Mouse (Mus musculus) right cerebral cortex, postnatal 4 days (tissue): ENCODE data around the gene 1110002E22Rik.
A peak's percentile ranks its signal among the peaks of the same experiment; 100 is the strongest.

Experiments
- DNase-seq: peaks from one replicate; pipeline ENCODE4 v3.0.0-alpha.2; 2022

Gene 1110002E22Rik

DNA sequence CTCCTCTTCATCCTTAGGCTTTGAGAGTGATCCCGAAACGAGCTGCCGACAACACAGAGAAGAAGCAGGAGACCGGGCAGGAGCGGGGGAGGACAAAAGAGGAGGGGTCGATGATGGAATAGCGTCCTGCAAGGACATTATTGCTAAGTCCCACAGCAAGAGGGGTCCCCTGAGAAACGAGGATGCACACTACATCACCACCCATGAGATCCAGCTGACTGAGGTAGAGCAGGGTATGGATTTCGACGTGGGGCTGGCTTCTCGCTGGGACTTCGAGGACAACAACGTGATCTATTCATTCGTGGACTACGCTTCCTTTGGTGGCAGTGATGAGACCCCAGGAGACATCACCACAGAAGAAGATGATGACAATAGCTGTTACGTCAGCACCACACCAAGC lies 1.1 kb downstream of the 1110002E22Rik start:
- no peak for DNase-seq

DNA sequence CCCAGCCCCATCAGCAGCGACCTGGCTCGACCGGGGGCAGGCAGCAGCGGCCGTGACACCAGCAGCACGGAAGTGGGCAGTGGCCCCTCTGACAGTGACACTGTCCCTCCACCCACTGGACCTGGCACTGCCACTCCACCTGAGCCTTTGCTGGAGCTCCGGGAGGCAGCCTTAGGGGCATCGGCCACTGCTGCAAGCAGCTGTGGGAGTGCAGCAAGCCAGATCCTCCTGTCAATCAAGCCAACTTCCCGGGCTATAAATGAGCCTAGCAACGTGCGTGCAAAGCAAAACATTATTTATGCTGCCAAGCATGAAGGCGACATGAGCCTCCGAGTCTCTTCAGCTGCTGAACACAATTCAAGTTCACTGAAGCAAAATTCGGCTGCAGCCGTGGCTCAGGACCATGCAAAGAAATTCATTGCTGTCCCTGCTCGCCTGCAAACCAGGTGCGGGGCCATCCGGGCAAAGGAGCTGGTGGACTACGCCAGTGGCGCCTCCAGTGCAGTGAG lies 1.6 kb downstream of the 1110002E22Rik start:
- no peak for DNase-seq

DNA sequence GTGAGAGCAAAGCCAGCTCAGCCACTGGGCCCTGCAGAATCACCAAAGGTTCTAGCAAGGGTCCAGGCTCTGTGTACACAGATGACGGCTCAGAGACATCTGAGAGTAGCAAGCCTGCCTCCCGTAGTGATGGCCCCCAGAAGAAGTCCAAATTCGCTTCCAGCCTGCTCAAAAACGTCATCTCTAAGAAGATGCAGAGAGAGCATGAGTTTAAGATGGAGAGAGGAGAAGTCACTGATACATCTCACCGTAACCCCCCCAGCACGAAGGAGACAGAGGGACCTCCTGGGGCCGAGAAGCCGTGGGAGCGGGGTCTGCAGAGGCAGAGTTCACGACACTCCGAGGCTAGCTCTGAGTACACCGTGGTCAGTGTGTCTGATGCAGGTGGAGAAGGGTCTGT lies 2.4 kb downstream of the 1110002E22Rik start, which contains the start of gene Gm5105:
Gene Gm5105, minus strand, starts transcription at position 101 of the 400 bp plus-strand sequence.
- no peak for DNase-seq

DNA sequence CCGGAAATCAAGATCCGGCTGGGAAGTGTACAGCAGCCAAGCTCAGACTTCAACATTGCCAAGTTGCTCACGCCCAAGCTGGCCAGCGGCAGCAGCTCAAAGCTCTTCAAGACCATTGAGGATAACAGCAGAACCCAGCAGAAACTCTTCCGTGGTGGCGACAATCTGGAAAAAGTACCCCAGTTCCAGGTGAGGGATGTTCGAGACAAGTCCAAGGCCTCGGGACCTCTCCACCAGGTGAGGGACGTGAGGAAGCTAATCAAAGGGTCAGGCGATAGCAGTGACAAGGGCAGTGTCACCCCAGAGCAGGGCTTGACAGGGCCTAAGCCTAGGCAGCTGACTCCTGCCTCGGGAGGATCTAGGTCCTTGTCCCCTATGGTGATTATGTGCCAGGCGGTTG lies 3.3 kb downstream of the 1110002E22Rik start:
- no peak for DNase-seq

DNA sequence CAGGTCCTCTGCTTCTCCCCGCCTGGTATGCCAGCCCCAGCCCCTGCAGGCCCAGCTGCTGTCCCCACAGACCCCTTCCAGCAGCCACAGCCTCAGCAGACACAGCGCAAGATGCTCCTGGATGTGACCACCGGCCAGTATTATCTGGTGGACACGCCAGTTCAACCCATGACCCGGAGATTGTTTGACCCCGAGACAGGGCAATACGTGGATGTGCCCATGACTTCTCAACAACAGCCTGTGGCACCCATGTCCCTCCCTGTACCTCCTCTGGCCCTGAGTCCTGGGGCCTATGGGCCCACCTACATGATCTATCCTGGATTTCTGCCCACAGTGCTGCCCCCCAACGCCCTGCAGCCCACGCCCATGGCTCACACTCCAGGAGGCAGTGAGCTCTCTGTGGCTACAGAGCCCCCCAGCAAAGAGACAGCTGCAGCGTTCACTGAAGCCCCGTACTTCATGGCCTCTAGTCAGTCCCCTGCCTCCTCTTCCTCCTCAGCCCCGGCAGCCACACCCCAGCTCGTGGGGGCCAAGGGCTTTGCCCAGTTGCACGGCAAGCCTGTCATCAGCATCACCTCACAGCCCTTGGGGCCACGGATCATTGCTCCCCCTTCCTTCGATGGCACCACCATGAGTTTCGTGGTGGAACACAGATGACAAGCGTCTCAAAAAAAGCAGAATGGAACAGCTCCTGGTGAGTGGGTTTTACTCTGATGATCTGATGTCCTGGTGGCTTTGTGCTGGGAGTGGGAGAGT lies 5.1 kb downstream of the 1110002E22Rik start:
- DNase-seq = no peak

DNA sequence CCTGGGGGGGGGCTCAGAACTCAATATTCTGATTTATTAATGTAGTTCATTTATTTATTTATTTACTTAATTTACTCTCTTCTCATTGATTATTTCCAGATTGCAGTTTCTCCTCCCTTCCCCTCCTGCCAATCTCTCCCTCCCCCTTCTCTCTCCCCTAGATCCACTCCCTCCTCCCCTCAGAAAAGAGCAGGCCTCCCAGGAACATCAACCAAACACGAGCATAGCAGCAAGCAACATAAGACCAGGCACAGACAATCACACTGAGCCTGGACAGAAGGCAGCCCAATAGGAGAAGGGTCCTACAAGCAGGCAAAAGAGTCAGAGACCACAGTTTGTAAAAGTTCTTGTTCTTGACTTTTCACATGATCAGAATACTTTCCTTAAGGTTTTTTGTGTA lies 6.2 kb downstream of the 1110002E22Rik start:
- no peak for DNase-seq

DNA sequence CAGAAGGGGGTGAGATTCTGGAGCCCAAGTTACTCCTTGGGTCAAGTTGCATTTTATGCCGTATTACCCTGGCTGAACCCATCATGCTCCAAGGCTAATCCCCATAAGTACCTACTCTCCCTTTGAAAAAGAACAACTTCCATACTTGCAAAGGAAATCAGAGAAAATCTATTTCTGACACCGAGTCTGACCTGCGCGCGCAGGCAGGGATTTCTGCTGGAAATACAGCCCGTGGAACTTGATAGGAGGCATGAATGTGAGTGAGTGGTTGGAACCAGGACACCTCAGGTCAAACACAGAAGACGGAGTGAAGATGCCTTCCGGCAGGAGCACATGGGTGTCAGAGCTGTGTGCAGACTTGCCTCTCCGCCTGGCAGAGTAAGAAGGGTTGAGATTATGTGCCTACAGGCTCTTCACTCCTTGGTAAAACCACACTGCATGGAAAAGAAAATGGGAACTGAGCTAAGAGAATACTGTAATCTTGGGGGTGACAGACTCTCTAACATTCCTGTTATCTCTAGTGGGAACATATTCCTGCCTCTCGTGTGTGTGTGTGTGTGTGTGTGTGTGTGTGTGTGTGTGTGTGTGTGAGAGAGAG lies 6.7 kb downstream of the 1110002E22Rik start:
- DNase-seq = no peak

DNA sequence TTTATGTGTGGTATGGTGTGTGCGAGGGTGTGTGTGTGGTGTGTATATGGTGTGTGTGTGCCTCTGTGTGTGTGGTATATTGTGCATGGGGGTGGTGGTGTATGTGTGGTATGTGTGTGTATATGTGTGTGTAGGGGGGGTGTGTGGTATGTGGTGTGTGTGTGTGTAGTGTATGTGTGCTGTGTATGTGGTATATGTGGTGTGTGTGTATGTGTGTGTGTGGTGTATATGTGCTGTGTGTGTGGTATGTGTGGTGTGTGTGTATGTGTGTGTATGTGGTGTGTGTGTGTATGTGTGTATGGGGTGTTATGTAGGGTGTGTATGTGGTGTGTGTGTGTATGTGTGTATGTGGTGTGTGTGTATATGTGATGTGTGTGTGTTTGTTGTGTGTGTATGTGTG lies 9.4 kb downstream of the 1110002E22Rik start:
- no peak for DNase-seq

DNA sequence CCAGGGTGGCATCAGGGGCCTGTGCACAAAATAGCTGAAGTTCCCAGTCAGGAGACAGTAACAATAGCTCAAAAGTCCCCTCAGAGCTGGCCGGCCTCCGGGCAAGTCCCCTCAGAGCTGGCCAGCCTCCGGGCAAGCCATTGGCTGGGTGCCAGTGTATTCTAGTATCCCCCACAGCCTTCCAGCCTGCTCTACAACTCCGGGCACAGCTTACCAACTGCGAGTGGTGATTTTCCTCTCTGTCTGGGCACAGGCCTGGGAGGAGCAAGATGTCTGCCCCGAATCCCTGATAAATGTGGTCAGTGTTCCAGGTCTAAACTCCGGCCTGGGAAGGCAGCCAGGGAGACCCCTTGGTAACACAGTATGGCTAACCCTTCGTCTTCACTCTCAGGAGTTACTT lies 10.4 kb downstream of the 1110002E22Rik start:
- DNase-seq = peak; percentile 57

DNA sequence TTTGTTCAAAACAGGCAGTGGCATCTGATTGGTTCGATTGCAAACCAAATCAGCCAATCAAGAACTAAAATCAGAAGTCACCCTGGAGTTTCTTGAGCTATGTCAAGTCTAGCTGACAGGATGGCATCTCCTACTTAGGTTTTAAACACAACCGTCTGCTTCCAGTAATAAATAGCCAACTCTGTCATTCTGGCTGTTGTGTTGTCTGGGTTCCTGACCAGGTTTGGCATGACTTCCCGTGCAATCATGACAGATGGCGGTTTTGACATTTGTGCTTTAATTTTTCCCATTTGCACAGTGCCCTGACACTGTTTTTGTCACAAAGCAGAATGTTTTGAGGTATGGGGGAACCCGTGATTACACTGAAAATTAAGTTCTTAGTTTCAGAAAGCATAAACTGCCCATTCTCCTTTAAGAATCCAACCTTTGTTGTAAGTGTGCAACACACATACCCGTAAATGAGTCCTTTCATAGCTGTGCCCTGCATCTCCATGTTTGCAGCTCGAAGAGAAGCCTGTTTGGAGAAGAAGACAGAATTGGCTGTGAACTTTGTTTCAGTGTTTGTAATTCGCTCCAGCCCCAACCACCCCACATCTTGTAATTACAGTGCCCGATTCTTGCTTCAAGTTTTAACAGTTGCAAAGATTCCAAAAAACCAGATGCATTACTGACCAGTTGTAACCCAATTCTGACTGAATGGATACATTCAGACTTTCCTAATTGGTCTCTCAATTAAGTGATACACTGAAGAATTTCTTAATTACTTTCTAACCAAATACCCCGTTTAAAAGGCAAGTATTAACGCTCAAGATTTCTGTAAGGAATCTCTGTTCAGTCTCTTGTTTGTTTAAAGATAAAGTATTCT lies 12.9 kb downstream of the 1110002E22Rik start:
- DNase-seq = no peak

DNA sequence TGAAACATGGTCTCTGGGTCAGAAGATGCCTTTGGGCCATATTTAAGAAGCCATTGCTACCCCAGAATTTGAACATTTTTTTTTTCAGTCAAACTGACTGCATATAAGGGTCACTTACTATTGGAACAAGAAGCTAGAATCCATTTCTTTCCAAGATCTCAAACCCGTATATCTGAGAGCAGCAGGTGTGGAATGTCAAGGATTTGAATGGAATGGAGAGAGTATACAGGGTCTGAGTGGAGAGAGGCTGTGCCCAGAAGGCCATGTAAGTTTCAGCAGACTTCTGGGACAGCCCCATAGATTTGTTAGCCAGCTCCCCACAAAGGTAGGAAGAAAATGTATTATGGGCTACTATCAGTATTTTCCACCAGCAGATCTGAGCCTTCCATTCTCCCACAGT lies 13.8 kb downstream of the 1110002E22Rik start:
- no peak for DNase-seq

DNA sequence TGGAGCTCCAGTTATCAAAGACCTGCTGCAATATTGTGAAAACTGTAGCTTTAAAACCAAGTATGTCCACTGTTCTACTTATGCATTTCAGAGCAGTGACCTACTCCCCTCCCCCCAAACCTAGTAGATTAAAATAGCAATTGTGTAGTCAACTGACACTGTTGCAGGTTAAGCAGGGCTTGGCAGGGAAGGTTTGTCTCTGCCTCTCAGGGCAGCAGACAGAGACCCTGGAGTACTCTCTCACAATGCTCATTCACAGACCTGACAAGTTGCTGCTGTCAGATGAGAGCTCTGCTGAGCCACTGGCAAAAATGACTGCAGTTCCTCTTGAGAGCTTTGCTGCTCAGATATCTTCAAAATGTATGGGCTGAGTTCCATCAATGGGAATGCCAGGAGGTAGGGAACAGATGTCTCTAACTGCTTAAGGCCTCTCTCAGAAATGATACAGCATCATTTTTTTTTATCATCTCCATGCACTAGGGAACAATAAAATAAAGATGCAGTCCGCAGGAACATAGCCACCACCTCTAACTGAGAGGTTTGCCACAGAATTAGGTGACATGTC lies 18.3 kb downstream of the 1110002E22Rik start:
- no peak for DNase-seq

DNA sequence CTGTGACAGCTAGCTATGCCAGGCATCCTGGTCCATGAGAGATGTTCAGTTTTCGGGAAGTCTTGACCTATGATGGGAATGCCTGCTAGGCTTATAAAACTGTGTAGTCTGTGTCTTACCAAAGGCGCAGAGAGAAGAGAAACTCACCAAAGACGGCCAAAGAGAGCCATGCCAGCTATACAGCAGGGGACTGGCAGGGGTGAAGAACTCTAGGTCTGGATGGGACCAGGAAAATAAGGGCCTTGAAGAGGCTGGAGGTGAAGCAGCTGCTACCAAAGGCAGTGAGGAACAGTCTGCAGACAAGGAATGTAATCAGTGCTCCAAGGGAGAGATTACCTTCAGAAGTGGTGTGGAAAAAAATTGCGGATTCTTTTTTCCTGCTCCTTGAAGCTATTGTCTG lies 19.0 kb downstream of the 1110002E22Rik start:
- no peak for DNase-seq

DNA sequence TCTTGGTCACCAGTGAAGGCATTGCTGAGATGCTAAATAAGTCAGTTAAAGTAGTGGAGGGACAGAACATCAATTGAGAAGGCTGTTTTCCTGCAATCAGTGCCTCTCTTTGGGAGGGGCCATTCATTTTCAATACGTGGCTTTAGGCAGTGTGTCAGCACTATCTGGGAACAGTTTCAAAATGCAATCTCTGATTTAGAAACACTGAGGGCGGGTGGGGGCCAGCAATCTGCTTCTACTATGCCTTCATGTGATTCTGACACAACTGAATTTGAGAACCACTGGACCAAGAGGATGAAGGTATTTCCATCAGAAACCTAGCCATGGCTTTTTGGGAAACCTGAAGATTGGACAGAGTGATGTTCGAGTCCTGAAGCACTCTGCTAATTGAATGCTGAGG lies 30.4 kb downstream of the 1110002E22Rik start:
- no peak for DNase-seq

DNA sequence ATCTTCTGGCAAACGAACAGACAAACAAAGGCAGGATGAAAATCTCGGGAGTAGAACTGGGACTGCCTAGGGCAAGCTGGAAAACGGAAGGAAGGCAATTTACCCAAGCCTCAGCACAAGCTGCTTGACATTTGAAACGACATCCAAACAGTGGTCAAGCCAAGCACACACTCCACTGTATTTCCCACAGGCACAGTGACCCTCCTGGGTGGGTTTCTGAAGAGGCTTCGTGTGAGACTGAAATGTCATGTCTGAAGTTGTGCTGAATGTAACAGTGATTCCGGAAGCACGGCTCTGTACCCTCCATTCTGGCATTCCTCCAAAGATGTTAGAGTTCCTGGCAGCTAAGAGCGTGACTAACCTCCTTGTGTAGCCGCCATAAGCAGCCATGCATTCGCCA lies 30.9 kb downstream of the 1110002E22Rik start:
- no peak for DNase-seq

DNA sequence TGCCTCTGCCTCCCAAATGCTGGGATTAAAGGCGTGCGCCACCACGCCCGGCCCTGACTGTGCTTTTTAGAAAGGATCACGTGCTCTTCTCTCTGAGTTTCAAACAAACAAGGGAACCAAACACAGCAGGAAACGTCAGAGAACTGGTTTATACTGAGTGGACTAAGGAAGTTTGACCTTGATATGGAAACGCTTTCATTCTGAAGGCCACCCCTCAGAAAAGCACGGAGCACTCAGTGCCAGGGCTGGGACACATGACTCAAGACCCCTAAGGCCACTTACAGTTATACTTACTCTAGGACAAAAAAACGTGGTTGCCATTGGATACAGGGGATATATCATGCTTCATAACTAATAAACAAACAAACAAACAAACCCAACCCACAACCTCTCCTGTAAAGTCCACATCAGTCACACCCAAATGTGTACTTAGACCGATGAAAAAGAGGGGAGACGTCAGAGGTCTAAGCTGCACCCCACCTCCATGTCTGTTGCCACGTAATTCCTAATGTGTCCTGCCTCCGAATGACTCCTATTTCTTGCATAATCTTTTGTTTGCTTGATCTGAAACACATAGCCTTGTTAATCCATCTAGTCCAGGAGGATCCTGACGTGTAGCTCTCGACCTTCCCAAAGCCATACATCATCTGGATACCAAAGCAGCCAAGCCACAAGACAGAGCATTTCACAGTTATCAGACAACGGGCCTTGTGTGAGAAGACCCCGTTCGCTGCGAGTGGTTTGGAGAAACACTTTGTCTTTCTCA lies 31.6 kb downstream of the 1110002E22Rik start:
- DNase-seq = no peak

DNA sequence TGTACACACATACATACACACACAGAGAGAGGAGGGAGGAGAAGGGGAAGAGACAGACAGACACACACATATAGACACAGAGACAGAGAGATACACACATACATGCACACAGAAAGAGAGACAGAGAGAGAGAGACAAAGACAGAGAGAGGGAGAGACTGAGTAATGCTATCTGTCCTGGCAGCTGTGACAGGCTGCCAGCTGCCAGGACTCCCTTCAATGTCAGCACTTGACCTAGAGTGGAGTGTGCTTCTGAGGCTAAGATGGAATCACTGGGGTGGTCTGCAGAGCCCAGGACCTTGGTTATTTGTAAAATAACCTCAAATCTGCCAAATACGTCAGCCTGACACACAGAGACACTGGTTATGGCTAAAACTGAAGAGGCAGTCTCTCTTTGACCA lies 32.9 kb downstream of the 1110002E22Rik start:
- no peak for DNase-seq

DNA sequence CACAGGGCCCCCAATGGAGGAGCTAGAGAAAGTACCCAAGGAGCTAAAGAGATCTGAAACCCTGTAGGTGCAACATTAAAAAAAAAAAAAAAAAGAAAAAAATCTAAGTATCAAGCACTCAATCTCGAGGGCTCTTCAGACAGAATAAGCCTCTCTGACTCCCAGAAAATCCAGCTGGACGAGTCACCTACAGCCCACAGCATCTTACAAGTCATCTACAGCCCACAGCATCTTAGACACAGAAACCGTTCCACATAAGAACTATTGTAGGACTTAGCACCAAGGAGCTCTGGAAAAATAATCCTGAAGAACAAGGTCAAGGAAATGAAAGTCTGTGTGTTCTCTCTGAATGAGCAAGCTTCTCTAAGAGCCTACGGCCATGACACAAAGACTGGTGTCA lies 37.1 kb downstream of the 1110002E22Rik start:
- DNase-seq = no peak

DNA sequence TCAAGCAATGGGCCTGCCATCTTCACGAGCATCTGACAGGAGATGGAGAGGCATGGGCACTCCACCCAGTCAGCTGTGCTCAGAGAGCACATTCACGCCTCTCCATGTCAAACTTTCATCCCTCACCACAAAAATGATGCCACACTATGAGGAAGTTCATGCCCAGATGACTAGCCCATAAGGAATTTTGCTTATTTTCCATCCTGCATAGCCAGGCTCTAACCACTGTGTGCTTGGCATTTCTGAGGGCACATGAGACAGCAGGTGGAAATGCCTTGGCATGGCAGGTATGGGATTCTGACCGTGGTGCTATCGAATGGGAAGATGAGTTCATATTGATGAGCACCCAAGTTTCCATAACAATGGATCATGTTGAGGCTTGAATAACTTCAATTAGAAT lies 38.8 kb downstream of the 1110002E22Rik start:
- DNase-seq = no peak

DNA sequence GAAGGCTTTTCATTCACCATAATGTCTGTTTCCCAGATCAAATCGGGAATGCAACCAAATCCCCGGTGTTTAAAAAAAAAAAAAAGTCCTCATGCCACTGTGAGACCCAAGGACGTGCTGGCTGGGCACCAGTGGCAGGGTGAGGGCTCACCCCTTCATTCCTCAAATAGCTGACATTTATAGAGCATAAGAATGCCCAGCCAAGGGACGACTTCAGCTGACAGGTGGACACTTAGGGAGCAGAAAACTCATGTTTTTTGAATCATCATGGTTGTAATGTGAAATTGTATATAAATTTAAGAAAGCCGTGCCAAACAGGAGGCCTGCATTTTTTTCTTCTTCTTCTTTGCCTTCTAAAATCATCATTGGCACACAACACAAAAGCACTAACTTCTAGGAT lies 40.2 kb downstream of the 1110002E22Rik start:
- DNase-seq = no peak

DNA sequence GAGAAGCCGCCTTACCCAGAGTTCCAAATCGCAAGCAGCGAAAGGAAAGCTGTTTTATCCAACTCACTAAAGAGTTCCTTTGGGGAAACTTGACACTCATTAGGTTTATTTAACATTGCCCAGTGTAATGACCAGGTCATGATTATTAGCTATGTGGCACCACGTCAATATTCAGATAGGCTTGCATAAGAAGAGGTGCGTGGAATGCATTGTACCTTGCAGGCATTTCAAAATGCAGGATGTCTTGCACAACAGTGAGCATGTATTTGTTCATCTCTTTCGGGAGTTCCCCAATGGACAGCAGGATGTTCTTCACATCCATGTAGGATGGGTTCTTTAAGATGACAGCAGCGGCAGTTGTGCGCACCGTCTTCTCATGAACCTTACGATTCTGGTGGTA lies 42.0 kb downstream of the 1110002E22Rik start:
- no peak for DNase-seq
